Mouse (Mus musculus): Measurements from ENCODE around the gene Stom.

Gene Stom

DNA sequence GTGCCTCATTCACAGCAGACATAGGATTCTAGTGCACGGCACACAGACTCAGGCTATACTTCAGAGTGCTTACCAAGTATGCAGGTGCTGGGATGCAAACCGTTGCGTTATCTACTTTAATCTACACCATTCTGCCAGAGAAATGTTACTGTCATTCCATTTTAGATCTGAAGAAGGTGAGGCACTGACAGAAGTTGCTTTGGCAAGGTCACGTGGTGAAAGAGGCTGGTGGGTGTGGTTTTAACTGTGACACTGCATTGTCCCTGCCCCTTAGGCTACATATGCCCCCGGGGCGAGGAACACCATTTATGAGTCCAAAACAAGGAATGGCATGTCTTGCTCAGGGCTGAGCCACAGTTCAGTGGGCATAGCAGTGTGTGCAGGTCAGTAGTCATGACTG, 63.9 kb downstream of the Stom start:
- no peak for DNase-seq (ENCODE audit: low read depth)

DNA sequence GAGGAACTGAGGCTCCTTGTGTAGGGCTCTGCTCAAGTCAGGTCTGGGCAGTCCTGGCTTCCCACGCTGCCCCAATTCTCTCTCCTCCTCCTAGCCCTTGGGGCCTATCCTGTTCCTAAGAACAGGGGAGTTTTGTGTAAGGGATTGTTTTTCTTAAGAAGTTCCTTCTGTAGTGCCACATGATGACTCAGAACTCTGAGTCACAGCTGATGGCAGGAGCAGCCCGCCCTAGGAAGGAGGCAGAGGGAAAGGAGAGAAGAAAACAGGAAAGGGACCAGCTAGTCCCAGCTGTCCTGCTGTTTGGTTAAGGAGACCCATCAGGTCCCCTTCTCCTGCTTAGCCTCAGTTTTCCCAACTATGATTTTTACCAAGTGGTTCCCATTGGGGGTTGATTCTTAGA, 65.0 kb downstream of the Stom start:
- DNase-seq (ENCODE audit: low read depth): no peak

- DNase-seq (ENCODE audit: low read depth): peak; percentile 69
Measured at GRCm38 (mm10) chr2:35270531-35270984, 66.2 kb downstream of the Stom start.

DNA sequence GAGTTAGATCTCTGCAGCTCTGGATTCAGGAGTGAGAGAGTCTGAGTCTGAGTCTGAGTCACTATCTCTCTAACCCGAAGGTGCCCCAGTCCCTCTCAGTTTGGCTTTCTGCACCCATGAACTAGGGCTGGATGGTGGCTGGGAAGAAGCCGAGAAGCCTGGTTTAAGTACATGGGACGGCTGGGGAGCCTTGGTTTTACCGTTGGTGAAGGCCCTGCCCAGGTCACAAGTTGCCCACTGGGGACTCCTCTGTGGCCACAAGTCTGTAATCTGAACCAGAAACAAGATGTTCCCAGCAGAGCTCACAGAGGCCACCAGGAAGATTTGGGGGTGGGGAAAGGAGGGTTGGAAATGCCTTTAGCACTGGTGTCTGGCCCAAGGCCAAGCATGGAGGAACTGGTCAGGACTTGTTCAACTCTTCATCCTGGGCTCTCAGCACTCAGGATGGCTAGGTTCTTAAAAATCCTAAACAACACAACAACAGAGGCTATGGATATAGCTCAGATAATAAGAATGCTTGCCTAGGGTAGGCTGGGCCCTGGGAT, 67.0 kb downstream of the Stom start:
- DNase-seq (ENCODE audit: low read depth): no peak

GRCm38 (mm10) chr2:35269136-35269535, 67.6 kb downstream of the Stom start:
- DNase-seq (ENCODE audit: low read depth): no peak

DNA sequence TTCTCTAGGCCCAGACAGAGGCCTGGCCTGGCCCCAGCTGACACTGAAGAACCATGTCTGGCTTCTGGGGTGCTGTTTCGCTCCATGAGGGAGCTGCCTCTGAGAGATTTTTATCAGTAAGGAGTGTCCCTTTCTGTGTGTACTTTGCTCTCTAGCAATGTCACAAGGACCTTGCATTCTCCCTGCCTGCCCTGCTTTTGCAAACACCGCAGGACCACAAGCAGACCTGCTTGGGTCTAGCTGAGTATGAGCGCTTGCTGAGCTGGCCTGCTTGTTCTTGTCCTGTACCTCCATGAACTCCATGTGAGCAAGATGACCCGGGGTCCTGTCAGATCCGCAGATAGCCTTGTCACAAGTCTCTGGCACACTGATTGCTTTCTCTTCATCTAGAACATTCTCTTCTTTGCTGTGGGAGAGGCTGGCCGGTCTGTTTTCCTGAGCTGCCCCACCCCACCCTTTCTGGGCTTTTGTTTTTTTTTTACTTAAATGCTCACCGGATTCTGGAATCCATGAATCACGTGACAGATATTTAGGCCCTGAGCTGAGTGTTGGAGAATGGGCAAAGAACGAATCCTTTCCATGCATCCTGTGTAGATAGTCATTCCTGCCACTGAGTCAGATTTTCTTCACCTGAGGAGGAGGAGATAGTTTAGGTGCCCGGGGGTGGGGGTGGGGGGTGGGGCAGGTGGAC, 68.8 kb downstream of the Stom start:
- DNase-seq (ENCODE audit: low read depth): no peak

- no peak for DNase-seq (ENCODE audit: low read depth)
Measured at GRCm38 (mm10) chr2:35267156-35267875, 69.5 kb downstream of the Stom start.

DNA sequence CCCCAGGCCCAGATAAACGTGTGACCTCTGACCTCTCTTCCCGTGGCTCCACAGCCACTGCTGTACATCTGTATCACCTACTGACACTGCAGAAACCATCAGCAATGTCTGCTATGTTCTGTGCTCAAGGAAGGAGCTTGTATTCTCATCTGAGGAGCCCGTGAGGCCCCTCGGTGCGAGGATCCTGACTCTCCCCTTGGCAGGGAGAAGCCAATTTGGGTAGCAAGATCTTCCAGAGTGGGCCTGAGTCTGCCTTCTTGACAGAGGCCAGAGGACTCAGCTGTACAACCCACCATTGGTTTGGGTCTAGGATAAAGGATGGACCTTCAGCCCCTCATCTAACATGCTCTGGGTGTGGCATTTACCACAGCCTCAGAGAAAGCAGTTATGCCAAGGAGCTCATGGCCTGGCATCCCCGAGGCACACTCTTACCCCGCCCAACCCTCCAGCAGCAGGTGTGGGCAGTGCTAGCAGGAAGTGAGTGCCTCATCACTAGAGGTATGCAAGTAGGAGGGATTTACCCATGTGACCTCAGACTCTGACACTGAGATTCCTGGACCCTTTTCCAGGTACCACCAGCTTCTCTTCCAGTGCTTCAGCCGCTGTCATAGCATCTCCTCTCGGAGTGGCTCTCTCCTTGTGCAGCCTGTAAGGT, 70.4 kb downstream of the Stom start:
- DNase-seq (ENCODE audit: low read depth): no peak

DNA sequence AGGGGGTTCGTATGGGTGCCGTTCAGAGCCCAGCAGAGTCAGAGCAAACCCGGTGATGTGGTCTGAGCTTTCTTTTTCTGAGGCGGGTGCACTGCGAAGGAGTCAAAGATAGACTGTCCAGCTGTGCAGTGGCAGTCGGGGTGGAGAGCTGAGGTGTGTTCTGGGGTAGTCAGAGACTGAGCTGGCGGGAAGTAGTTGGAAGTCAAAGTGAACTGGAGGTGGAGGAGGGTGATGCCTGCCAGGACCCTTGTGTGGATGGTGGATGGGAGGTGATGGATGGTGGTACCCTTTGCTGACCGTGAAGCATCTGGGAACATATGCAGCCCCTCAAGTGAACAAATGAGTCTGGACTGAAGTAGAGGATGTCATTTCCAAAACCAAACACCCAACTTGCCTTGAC, 71.0 kb downstream of the Stom start:
- no peak for DNase-seq (ENCODE audit: low read depth)

DNA sequence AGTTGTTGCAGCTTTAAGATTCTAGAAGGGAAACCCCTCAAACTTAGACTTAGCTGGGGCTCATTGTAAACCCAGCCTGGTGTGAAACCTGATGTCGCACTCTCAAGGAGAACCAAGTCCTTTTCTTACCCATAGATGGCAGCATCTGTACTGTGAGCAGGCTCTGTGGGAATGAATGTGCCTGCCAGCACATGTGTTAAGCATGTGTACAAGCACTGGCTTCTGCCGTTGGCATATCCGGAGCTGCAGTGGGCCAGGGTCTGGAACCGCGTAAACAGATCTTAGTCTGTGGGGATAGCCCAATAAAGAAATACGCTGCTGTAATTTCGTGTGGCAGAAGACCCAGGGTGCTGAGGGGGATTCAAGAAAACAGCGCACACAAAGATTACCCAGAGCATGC, 71.5 kb downstream of the Stom start:
- peak; percentile 73 for DNase-seq (ENCODE audit: low read depth)

DNA sequence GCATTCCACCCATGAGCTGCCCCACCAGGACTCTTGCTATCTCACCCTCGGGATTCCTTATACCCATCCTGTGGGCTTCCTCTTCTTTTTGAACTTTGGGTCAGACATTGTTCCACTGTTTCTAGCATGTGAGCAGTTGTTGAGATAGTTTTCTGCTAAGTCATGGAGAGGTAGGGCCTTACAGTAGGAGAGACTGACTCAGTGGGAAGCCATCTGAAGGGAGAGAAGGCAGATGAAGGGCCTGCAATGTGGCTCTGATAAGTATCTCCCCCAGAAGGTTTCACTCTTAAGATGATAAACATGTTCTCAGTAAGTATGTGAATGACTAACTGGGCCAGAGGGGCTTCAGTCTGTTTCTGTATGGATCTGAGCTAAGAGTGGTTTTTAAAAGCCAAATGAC, 72.7 kb downstream of the Stom start:
- no peak for DNase-seq (ENCODE audit: low read depth)

Data from induced T-regulatory cell, adult 2 months (primary cell).